Comparison of ENCODE assay signal across 8 mouse cellular contexts in the genomic region with DNA sequence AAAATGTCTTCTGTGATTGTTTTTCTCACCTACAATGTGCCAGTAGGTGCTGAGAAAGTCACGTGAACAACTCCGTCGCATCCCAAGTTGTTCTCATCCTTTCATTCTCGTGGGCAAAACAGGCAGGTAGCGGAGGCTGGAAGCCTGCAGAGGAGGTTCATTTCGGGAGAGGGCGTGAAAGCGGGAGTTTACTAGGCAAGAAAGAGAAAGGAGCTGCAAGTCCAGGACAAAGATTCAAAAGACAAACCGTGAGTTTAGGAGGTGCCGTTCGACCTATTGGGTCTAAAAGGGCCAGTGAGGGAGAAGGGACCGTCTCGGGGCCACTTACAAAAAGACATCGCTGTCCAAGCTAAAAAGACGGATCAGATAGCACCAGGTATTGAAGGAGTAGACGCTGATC. TPM values are rescaled to one million over a fixed set of nuclear protein-coding genes. Genes with fewer than 3 reads are reported as not detected.
DNase-seq lines count a peak whose midpoint lies in the region; ATAC-seq and TF ChIP-seq lines count a peak whose summit lies in the region.

No protein-coding gene starts in this region.

- TF ChIP-seq CTCF in ES-Bruce4 (IDR thresholded peaks at IDR 0.05; ENCODE audit: low read depth, low read length): no peak
- TF ChIP-seq CTCF in heart, postnatal 0 days (IDR thresholded peaks at IDR 0.05; ENCODE audit: low read depth): no peak

- peaks cover 33% of the 10 kb centered on the region for H3K27me3 ChIP-seq in heart, embryonic 11.5 days (ENCODE audit: control insufficient read depth, insufficient read depth, low read length)
- no peaks in the 10 kb centered on the region for H3K27me3 ChIP-seq in ES-Bruce4 (ENCODE audit: control insufficient read depth, insufficient read depth, low read length, poor library complexity, severe bottlenecking)
- peaks cover 22% of the 10 kb centered on the region; the same call in 1 of the 2 replicates for H3K27me3 ChIP-seq in heart, postnatal 0 days (ENCODE audit: control insufficient read depth, insufficient read depth, low read length)
- peaks cover 26% of the 10 kb centered on the region; the same call in 1 of the 2 replicates for H3K27me3 ChIP-seq in neural tube, embryonic 15.5 days (replicated peaks)

- no peak for ATAC-seq in heart, embryonic 11.5 days (replicated peaks; ENCODE audit: insufficient number of reproducible peaks, low FRiP score, low TSS enrichment)
- ATAC-seq in heart, postnatal 0 days (ENCODE audit: insufficient read depth, low read depth): no peak
- no peak for ATAC-seq in neural tube, embryonic 15.5 days (ENCODE audit: low FRiP score)

- no peak for TF ChIP-seq EP300 in ES-Bruce4 (IDR thresholded peaks at IDR 0.05; ENCODE audit: insufficient read depth, low read depth, low read length)
- no peak for TF ChIP-seq EP300 in heart, postnatal 0 days (IDR thresholded peaks at IDR 0.05; ENCODE audit: low read depth)

- no peaks in the 10 kb centered on the region for H3K36me3 ChIP-seq in heart, embryonic 11.5 days (ENCODE audit: control insufficient read depth, insufficient read depth, low read length)
- H3K36me3 ChIP-seq in ES-Bruce4 (ENCODE audit: control insufficient read depth, insufficient read depth, low read length, poor library complexity, severe bottlenecking): no peaks in the 10 kb centered on the region
- H3K36me3 ChIP-seq in heart, postnatal 0 days (replicated peaks; ENCODE audit: control insufficient read depth, insufficient read depth, low read length): no peaks in the 10 kb centered on the region
- H3K36me3 ChIP-seq in neural tube, embryonic 15.5 days: no peaks in the 10 kb centered on the region

- no peak for DNase-seq in heart, adult 11 months
- peak; percentile 60 for DNase-seq in cerebellum, adult 9-11 months
- no peak for DNase-seq in heart, postnatal 0 days (ENCODE audit: low spot score)
- peak; percentile 33 for DNase-seq in liver
- DNase-seq in urinary bladder, postnatal 36 days (ENCODE audit: low spot score in 2 of 2): no peak

- TF ChIP-seq POLR2A in ES-Bruce4 (IDR thresholded peaks at IDR 0.05; ENCODE audit: insufficient read depth, low read length): no peak

- H3K4me3 ChIP-seq in heart, embryonic 11.5 days (ENCODE audit: low read depth, low read length): peak overlapping the region; percentile 63
- H3K4me3 ChIP-seq in ES-Bruce4 (ENCODE audit: low read depth, low read length): peak overlapping the region; percentile 80
- peak overlapping the region; percentile 59 for H3K4me3 ChIP-seq in heart, postnatal 0 days (ENCODE audit: low read depth, low read length)
- H3K4me3 ChIP-seq in neural tube, embryonic 15.5 days (replicated peaks): peak overlapping the region; percentile 59

- no peaks in the 10 kb centered on the region for H3K9me3 ChIP-seq in heart, embryonic 11.5 days (replicated peaks; ENCODE audit: control insufficient read depth, low read length)
- H3K9me3 ChIP-seq in ES-Bruce4 (replicated peaks; ENCODE audit: control insufficient read depth, insufficient read depth, low read length, poor library complexity, severe bottlenecking): no peaks in the 10 kb centered on the region
- no peaks in the 10 kb centered on the region for H3K9me3 ChIP-seq in heart, postnatal 0 days (replicated peaks; ENCODE audit: control insufficient read depth, low read length)
- no peaks in the 10 kb centered on the region for H3K9me3 ChIP-seq in neural tube, embryonic 15.5 days (replicated peaks)

- peak overlapping the region; percentile 98 for H3K4me2 ChIP-seq in heart, embryonic 11.5 days
- peak overlapping the region; percentile 93 for H3K4me2 ChIP-seq in heart, postnatal 0 days (ENCODE audit: low read depth, low read length)
- H3K4me2 ChIP-seq in neural tube, embryonic 15.5 days: peak overlapping the region; percentile 92

- under 1% methylated on average over 16 of the region's 16 CpGs for WGBS in heart, embryonic 11.5 days (ENCODE audit: insufficient replicate concordance)
- under 1% methylated on average over 16 of the region's 16 CpGs for WGBS in heart, postnatal 0 days
- WGBS in neural tube, embryonic 15.5 days: 0% methylated on average over 16 of the region's 16 CpGs

- H3K9ac ChIP-seq in heart, embryonic 11.5 days (ENCODE audit: low read depth, low read length): peak overlapping the region; percentile 6; the same call in 1 of the 2 replicates
- peak overlapping the region; percentile 33 for H3K9ac ChIP-seq in ES-Bruce4 (ENCODE audit: low read depth, poor library complexity, severe bottlenecking)
- 0 out of 2 replicates have a peak overlapping the region, but pooled peaks have one; percentile 32 for H3K9ac ChIP-seq in heart, postnatal 0 days (replicated peaks; ENCODE audit: low read depth, low read length)
- H3K9ac ChIP-seq in neural tube, embryonic 15.5 days (replicated peaks): peak overlapping the region; percentile 51

- H3K4me1 ChIP-seq in heart, embryonic 11.5 days (ENCODE audit: control insufficient read depth, insufficient read depth, low read length): 0 out of 2 replicates have a peak, but pooled peaks cover 2% of the 10 kb centered on the region
- no peaks in the 10 kb centered on the region for H3K4me1 ChIP-seq in ES-Bruce4 (ENCODE audit: control insufficient read depth, insufficient read depth, low read length)
- 0 out of 2 replicates have a peak, but pooled peaks cover 5% of the 10 kb centered on the region for H3K4me1 ChIP-seq in heart, postnatal 0 days (ENCODE audit: control insufficient read depth, insufficient read depth)
- peaks cover 29% of the 10 kb centered on the region for H3K4me1 ChIP-seq in neural tube, embryonic 15.5 days

- no peak overlapping the region for H3K27ac ChIP-seq in heart, embryonic 11.5 days (ENCODE audit: low read depth, low read length)
- no peak overlapping the region for H3K27ac ChIP-seq in ES-Bruce4 (ENCODE audit: insufficient read depth, low read length)
- no peak overlapping the region for H3K27ac ChIP-seq in heart, postnatal 0 days (ENCODE audit: low read depth)
- no peak overlapping the region; the same call in 1 of the 2 replicates for H3K27ac ChIP-seq in neural tube, embryonic 15.5 days (replicated peaks)

RNA-seq across cellular contexts. Expression of a gene that starts 14.5 kb away (rescaled TPM):
- polyA plus RNA-seq in heart, embryonic 11.5 days (2014; fragmentation: Nextera tagmentation; extraction: Ambion mirVana): 0.23 TPM in 1 of 2 replicates, not detected in the other
- polyA plus RNA-seq in ES-Bruce4 (2011; ENCODE audit: insufficient read depth, insufficient read length, low read depth, missing spikeins): not detected in 2 replicates
- total RNA-seq in heart, postnatal 0 days (2014; rRNA removed; ENCODE audit: low replicate concordance): 0.23 and 1.7 TPM in 2 replicates
- 0.60 and 1.0 TPM in 2 replicates for polyA plus RNA-seq in heart, postnatal 0 days (2015; fragmentation: Nextera tagmentation; extraction: Ambion mirVana)
- polyA plus RNA-seq in neural tube, embryonic 15.5 days (2015; fragmentation: Nextera tagmentation; extraction: Ambion mirVana): 0.40 and 0.95 TPM in 2 replicates

RNA-seq across cellular contexts. Expression of a gene that starts 31.5 kb away (rescaled TPM):
- polyA plus RNA-seq in heart, embryonic 11.5 days (2014; fragmentation: Nextera tagmentation; extraction: Ambion mirVana): 3.8 and 4.4 TPM in 2 replicates
- polyA plus RNA-seq in ES-Bruce4 (2011; ENCODE audit: insufficient read depth, insufficient read length, low read depth, missing spikeins): 0.78 and 0.87 TPM in 2 replicates
- 11.8 and 13.7 TPM in 2 replicates for total RNA-seq in heart, postnatal 0 days (2014; rRNA removed; ENCODE audit: low replicate concordance)
- 8.2 and 10.8 TPM in 2 replicates for polyA plus RNA-seq in heart, postnatal 0 days (2015; fragmentation: Nextera tagmentation; extraction: Ambion mirVana)
- 11.5 and 11.8 TPM in 2 replicates for polyA plus RNA-seq in neural tube, embryonic 15.5 days (2015; fragmentation: Nextera tagmentation; extraction: Ambion mirVana)

RNA-seq across cellular contexts. Expression of a gene that starts 56.8 kb away (rescaled TPM):
- polyA plus RNA-seq in heart, embryonic 11.5 days (2014; fragmentation: Nextera tagmentation; extraction: Ambion mirVana): 0.59 TPM in 1 of 2 replicates, not detected in the other
- polyA plus RNA-seq in ES-Bruce4 (2011; ENCODE audit: insufficient read depth, insufficient read length, low read depth, missing spikeins): not detected in 2 replicates
- 1.4 and 9.7 TPM in 2 replicates for total RNA-seq in heart, postnatal 0 days (2014; rRNA removed; ENCODE audit: low replicate concordance)
- polyA plus RNA-seq in heart, postnatal 0 days (2015; fragmentation: Nextera tagmentation; extraction: Ambion mirVana): 2.0 and 2.3 TPM in 2 replicates
- polyA plus RNA-seq in neural tube, embryonic 15.5 days (2015; fragmentation: Nextera tagmentation; extraction: Ambion mirVana): 1.1 and 3.2 TPM in 2 replicates

Comparison
In these comparisons a context has a peak if more than half of its experiments do, and no peak if none do; other contexts are left out.
1. DNase-seq: peak in cerebellum, adult 9-11 months (single experiment) and liver (single experiment); none in heart, adult 11 months (single experiment), heart, postnatal 0 days (single experiment) and urinary bladder, postnatal 36 days (0 of 2).
2. Peak in every context shown above with its lines, with median percentiles within 50 percentile points of each other: H3K4me2 ChIP-seq, H3K4me3 ChIP-seq and H3K9ac ChIP-seq.